Mouse (Mus musculus) megakaryocyte-erythroid progenitor cell, adult 5 weeks (primary cell): ENCODE data around the gene Phf6. TPM values are rescaled to one million over a fixed set of nuclear protein-coding genes. Genes with fewer than 3 reads are reported as not detected.

Source experiments
- polyA plus RNA-seq: library from polyadenylated mRNA; stranded (reverse); fragments of >175 nt; gene quantifications from 2 replicates; pipeline ENCODE4 v1.2.3, GENCODE M21; 2012

Gene Phf6
- polyA plus RNA-seq = 3.8 TPM in 2 replicates

GRCm38 (mm10) chrX:52911587-52912371 lies at the start of gene Phf6:
Gene Phf6 (plus strand): TSS chrX:52912266.

GRCm38 (mm10) chrX:52987905-52988783 lies 76.1 kb downstream of the Phf6 start, which contains the start of gene Hprt:
Gene Hprt (plus strand): TSS chrX:52988137.

Other genes with a start within 250 kb of the Phf6 start
- not detected in 2 replicates for gene Ccdc160, start 121.1 kb upstream of the Phf6 start, polyA plus RNA-seq
- gene Hprt, start 75.9 kb downstream of the Phf6 start, polyA plus RNA-seq = 6.8 and 8.6 TPM in 2 replicates